Mouse (Mus musculus): Measurements from ENCODE around the gene Med27.
"Not testable (repeated sequence)": the region's sequence is repeated elsewhere in the genome, so short reads cannot be mapped to it uniquely, and the experiment has no call there.

Med27 gene

DNA sequence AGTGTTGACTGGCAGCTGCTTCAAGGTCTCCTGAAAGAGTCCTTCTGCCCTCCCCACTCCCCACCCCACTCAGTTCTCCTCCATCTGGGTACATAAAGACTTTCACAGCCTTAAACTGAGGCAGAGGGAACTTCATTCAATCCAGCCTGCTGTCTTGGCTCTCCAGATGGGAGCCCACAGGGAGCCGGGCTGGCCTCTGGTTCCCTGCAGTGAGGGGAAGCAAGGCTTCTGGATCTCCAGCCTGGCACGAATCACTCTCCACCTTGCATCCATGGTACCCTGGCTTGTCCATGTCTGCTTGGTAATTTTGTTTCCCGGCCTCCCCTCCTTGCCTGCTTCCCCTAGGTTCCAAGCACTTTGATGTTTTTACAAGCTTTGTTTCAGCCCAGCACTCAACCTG lies 172.8 kb downstream of the Med27 start:
- no peak for ATAC-seq (ENCODE audit: low TSS enrichment)

DNA sequence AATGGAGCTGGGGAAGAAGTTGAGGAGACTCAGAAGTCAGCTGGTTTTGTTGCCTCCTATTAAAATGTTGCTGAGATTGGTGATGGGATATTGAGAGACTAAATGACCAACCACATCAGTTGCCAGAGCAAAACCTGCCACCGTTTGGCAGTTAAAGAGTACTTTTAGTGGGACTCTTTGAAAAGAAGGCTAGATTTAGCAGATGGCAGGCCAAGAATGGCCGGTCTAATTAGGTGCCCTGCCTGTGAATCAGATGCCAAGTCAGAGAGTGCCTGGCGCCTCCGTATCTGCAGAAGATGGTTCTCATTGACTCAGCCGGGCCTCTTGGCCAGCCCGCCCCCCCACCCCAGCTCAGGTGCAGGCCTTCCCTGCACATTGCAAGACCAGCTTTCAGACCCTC lies 173.6 kb downstream of the Med27 start:
- no peak for ATAC-seq (ENCODE audit: low TSS enrichment)

DNA sequence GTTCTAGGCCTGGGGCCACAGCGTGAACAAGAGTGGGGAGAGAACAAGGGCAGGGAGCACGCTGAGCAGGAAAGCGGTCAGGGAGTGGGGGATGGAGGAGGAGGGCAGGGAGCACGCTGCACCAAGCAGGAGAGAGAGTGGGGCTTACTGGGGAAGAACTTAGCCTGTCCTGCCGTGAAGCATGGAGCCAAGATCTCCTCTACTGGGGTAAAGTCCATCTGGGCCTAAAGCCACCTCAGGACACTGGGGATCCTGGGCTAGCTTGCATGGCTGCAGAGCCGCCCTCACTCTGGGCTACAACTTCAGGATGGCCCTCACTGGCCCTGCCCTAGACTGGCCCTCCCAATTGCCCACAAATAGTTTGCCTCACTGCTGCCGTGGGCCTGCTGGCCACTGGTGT lies 174.9 kb downstream of the Med27 start:
- ATAC-seq (ENCODE audit: low TSS enrichment) = no peak

DNA sequence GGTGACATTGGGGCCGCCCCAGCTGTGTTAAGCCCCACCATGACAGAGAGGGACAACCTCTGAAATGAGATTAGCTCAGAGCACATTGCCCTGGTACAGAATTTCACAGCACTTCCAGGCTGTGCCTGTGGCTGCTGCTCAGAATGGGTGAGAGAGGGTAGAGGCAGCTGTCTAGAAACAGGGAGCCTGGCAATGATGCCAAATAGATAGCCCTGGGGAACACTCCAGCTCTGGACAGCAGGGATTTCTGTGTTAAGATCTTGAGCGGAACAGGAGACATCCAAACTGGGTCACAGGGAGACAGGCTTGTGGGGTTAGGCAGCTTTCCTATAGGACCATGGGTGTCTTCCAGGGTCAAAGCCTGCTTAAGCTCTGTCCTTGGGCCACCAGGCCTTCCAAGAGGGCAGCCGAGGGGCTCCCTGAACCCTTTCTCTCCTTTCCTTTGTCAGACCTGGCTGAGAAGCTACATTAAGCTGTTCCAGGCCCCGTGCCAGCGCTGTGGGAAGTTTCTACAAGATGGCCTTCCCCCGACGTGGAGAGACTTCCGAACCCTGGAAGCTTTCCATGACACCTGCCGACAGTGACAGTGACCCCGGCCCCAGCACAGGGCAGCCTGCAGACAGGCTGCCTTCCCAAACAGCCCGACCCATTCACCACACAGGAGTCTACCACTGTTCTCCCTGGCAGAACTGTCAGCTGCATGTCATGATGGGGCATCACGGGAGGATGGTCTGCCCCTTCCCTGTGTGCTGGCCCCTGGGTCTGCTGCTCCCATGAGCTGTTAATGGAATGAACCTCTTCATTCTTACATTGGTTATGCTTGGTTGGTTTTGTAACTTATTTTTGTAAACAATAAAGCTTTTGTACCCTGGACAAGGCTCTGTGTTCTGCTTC lies 177.5 kb downstream of the Med27 start:
- no peak for ATAC-seq (ENCODE audit: low TSS enrichment)

DNA sequence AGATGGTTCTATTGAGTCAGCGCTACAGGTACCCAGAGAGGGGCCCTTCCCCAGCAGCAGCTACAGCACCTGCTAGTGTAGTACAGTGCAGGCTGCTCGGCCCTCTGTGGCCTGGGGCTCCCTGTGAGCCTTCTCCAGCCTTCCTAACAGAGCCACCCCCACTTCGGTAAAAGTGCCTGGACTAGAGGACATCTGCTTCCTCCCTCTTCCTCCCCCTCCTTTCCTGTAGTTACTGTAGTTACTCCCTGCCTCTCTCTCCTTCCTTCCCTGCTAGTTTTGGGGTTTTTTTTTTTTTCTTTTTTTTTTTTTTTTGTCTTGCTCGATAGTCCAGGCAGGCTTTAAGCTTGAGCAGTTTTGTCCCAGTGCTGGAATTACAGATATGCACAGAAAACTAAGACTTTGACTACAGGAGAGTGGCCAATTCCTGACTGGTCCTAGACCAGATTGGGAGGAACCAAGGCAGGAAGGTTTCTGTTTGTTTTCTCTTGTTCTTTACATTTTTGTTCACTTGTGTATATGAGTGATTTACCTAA lies 178.7 kb downstream of the Med27 start:
- ATAC-seq (ENCODE audit: low TSS enrichment) = peak; percentile 66

DNA sequence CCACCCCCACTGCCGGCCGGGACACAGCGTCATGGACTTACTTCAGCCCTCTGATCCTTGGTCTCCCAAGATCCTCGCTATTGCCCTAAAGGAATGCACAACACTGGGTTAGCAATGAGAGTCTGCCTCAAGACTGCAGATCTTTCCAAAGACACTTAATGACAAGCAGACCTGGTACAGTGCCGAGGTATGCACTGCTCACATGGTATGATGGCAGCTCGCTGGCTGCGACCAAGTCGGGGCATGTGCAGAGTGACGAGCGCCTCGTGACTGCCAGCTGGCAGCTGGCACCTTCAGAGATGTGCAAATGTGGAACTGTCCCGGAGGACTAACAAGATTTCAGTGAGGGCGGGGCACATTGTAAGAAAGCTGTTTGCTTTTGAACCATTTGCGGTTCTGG lies 179.6 kb downstream of the Med27 start:
- peak; percentile 58 for ATAC-seq (ENCODE audit: low TSS enrichment)

DNA sequence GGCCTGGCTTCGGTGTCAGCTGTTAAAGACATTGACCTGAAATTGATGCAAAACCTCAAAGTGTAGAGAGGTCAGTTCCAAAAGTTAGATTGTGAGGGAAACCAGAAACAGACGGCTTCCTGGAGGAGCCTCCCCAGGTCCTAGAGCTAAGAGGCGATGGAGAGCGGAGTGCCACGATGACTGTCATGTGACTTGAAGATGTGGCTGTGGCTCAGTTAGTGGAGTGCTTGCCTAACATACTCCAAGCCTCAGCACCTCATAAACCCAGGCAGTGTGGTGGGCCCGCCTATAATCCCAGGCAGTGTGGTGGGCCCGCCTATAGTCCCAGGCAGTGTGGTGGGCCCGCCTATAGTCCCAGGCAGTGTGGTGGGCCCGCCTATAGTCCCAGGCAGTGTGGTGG lies 180.9 kb downstream of the Med27 start:
- not testable (repeated sequence) for ATAC-seq (ENCODE audit: low TSS enrichment)

DNA sequence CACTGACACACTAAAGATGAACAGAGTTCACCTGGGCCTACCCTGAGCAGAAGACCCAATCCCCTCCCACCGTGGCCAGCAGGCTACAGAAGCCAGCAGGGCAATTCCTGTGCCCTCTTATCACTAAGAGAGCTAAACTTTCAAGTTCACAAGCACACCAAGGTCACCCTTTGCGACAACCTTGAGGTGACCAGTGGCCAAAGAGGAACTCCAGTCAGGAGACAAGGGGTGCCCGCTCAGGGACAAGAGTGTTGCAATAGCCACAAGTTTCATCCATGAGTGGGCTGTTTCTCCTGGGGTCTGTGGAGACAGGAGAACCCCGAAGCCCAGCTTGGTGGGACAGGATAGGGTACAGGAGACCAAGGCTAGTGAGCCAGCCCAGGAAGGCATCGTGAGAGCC lies 182.2 kb downstream of the Med27 start:
- no peak for ATAC-seq (ENCODE audit: low TSS enrichment)

DNA sequence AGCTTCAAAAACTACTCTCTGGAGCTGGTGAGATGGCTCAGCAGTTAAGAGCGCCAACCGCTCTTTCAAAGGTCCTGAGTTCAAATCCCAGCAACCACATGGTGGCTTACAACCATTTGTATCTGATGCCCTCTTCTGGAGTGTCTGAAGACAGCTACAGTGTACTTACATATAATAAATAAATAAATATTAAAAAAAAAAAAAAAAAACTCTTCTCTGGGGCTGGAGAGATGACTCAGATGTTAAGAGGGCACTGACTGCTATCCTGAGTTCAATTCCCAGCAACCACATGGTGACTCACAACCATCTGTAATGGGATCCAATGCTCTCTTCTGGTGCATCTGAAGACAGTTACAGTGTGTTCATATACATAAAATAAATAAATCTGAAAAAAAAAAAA lies 183.2 kb downstream of the Med27 start:
- ATAC-seq (ENCODE audit: low TSS enrichment) = not testable (repeated sequence)

DNA sequence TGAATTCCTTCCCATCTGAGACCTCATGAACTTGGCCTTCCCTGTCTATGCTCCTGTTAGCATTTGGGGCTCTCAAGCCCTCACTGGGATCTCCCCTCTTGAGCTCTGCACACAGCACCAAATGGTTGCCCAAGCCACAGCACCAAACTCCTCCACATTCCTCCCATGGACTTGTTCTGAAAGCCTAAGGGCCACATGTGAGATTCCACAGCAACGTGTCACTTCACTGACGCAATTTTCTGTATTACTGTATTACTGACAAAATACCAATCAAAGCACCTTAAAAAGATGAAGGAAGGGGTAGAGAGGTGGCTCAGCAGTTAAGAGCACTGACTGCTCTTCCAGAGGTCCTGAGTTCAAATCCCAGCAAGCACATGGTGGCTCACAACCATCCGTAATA lies 185.6 kb downstream of the Med27 start:
- ATAC-seq (ENCODE audit: low TSS enrichment) = no peak

DNA sequence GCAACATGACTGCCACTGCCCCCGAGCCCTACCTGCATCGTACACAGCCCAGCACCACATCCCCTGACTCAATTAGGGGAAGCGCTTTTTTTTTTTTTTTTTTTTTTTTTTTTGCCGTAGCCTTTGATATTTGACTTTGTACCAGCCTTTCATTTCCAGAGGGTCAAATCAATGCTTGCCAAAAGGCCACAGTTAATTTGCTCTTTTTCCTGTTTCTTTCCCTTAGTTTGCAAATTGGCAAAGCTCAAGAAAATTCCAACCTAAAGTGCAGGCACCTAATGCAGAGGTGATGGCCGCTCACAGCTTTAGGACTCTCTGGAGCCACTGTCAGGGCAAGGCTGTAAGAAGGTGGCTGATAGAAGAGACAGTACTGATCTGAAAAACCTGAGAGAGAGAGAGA lies 186.3 kb downstream of the Med27 start:
- ATAC-seq (ENCODE audit: low TSS enrichment) = no peak

DNA sequence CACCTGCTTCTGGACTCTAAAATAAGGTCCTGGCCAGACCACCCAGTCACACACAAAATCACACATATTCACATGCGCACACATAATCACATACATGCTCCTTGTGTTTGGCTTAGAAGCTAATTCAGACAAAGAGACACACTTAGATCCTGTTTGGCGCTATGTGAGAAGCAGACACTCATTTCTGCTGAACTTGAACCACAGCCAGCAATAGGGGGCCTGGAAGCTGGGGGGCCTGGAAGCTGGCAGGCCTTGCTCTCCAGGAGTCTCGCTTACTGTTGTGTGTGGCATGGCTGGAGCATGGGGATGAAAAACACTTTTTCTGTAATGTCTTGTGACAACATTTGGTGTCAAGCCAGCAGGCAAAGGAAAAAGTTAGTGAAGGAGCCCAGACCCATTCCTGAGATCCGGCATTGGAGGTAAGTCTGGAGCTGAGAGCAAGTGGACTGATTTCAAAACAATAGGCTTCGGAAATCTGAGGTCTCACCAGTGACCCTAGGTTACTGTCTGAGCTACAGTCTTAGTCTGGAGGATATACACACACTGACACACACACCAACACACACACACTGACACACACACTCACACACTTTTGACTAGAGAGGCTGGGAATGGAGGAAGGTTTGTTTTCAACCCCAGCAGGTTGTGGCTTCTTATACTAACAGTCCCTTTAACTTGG lies 189.1 kb downstream of the Med27 start:
- no peak for ATAC-seq (ENCODE audit: low TSS enrichment)

DNA sequence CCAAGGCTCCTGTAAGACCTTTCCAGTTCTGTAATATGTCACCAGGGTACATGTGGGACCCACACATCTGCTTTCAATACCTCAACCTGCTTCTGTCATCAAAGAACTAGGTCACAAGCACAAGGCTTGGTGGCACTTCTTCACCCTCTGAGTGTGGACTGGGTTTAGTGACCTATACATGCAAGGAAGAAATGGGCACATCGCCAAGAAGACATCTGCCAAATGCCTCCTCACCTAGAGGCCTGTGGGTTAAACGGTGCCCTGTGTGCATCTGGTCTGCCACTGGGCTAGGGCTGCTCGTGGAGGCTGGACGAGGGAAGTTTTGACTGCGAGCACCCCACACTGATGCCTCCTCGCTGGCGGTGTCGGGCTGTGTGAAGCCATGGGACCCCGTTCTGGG lies 189.9 kb downstream of the Med27 start:
- ATAC-seq (ENCODE audit: low TSS enrichment) = no peak

DNA sequence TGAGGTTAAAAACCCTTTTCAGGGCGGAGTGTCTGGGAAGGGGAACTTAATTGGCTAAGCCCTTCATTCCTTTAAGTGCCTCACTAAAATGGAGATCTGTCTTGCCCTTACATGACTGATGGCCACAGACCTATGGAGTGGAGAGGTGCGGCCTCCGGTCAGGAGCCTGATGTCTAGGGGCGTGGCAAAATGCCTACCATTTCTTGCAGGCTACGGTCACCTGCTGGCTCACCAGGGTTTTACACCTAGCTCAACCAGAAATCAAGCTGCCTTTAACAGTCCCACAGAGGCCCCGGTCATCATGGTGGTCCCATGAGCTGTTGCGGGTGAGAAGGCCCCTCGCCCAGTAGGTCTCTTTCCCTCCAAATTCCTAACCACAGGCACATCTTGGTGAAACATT lies 190.7 kb downstream of the Med27 start:
- ATAC-seq (ENCODE audit: low TSS enrichment) = no peak

DNA sequence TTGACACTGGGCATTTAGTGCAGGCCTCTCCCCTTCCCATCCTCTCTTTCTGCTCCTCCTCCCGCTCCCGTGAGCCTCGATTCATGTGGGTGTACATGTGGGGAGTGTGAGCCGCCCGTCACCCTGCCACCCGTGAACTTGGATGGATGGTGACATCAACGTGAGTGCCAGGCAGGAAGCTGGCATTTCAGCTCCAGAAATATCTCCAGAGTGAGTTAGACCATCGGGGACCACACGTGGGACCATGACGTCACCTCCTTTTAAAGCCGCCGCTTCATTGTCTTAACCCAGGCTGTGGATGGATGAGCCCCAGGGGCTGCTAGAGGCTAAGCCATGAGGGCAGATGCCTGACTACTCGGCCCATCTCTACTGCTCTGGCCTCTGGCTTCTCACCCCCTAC lies 195.4 kb downstream of the Med27 start:
- ATAC-seq (ENCODE audit: low TSS enrichment) = peak; percentile 69; the same call in 1 of the 2 replicates

DNA sequence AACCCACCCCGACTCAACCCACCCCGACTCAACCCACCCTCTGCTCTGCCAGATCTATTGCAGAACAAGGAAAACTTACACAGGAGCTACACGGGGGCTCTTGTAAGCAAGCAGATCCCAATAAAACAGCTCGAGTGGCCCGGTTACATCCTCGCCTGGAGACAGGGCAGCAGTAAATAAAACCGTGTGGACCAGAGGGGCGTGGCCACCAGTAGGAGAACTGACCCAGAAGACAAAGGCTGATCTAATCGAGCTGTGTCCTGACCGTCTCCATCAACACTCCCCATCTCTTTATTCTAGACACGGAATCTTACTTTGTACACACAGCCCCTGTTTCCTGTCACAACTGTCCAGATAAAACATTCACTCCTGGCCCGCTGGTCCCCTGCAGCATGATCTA lies 200.0 kb downstream of the Med27 start:
- no peak for ATAC-seq (ENCODE audit: low TSS enrichment)

DNA sequence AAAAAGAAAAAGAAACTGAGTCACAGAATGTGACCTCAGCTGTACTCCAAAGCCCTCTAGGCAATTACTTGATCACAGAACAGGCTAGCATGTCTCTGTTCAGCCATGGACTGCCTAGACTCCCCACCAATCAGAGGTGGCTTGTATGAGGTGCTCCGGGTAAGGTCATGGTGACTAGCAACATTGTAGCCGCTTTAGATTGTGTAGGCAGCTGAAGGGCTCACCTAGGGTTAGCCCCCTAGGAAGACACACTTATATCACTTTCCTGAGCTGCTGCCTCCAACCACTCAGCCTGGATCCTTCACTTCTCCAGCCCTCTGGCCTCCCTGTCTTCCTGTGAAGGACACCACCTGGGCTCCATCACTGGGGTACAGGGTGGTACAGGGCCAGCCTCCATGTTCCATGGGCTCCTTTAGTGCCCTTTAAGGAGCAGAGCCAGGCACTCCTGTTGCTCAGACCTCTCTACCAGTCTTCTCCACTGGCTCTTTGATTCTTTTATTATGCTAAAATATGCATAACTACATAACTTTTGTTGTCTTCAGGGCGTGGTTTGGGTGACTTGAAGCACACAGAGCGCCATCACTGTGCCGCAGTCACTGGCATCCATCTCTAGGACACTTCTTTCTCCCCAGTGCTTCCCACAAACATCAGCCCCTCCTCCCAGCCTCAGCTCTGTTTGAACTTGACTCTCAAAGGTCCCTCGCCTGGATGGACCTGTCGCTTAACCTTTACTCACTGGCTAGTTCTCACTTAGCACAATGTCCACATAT lies 205.4 kb downstream of the Med27 start:
- ATAC-seq (ENCODE audit: low TSS enrichment) = no peak

DNA sequence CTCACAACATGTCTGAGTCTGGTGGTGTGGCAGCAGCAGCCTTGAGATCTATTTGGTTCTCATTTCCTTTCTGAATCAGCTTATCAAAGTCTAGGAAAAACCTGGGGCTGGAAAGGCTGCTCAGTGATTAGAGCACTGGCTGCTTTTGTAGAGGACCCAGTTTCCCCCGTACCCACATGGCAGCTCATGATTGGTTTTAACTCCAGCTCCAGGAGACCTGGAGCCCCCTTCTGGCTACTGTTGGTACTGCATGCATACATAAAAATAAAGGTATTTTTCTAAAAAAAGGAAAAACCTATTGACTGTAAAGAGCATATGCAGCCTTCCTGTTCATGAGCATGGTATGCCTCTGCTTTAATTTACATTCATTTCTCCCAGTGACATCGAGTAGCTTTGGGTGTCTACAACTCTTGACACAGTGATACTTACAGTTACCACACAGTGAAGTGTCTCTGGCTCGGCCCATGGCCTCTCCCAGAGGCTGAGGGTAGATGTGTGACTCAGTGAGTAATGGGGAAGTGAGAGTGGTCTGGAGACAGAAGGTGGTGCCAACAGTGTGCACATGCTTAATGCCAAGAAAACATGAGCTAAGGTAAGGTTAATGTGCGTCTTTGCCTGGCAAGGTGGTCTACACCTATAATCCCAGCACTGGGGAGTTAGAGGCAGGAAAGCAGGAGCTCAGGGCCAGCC lies 207.5 kb downstream of the Med27 start:
- ATAC-seq (ENCODE audit: low TSS enrichment) = no peak

DNA sequence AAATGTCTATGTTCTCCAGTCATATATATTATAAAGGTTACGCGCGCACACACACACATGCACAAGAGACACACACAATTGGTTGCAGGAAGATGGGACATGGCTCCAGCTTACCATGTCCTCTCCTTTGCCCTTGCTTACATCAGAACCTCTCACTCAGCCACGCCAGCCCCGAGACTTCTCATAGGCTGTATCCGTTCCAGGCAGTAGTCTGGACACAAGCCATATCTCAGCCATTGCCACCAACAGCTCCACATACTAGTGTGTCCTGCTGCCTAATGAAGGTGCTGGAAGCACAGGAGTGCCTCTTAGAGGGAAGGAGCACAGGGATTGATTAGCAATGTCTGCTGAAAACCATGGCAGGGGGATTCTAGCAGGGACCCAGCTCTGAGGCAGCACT lies 211.9 kb downstream of the Med27 start:
- ATAC-seq (ENCODE audit: low TSS enrichment) = no peak

DNA sequence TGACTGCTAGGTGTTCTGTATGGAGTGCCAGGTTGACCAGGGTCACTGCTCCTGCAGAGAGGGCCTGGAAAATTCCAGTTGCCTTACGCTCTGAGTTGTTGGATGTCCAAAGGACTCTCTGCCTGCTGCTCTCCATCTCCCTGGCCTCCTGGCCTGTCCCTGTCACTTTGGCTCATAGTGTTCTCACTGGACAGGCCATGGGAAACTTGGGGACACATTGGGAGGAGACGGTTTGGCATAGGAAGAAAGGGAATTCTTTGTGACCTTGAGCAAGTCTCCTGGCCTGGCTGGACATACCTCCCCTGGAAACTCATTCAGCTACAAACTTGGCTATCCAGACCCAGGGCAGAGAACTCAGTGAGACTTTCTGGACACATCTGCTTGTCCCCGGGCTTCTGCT lies 213.3 kb downstream of the Med27 start:
- ATAC-seq (ENCODE audit: low TSS enrichment) = no peak

DNA sequence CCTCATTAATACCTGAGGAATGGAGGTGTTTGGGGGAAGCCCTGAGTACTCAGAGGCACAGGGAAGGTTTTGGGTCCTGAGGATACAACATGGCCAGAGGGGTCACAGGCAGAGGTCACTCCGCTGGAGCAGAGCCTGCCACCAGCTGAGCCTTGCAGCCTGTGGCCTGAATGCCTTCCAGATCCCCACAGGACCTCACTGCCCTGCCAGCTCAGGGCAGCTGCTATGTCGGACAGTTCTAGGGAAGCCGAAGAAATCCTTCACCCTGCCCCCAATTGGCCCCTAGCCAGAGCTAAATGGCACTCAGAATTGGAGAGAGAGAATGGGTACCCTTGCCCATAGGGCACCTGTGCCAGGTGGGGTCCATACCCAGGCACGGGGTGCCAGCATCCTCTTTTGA lies 214.8 kb downstream of the Med27 start:
- ATAC-seq (ENCODE audit: low TSS enrichment) = no peak

DNA sequence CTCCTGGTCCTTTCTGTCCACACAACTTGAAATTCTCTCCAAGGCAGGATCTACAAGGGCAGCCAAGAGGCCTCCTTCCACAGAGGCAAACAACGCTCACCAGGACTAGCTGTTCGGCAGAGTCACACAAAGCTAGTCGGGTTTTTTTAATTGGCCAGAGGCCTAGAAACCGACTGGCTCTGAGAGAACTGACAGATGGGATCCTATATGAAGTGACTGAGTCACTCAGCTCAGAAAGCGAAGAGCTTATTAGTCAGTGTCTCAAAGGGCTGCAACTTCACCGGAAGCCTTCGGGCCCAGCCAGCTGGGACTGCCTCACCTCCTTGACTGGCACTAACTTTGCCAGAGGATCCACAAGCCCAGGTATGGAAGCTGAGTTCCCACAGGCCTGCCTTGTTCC lies 217.4 kb downstream of the Med27 start:
- ATAC-seq (ENCODE audit: low TSS enrichment) = peak; percentile 96
